Mouse (Mus musculus) T-helper 2 cell (primary cell): ENCODE data around the gene Limch1.

ENCODE experiments used
- in situ Hi-C: fragments of 300-600 bp; cut with MboI, MseI; formaldehyde crosslinking; loops from one replicate; pipeline ENCODE4 v1.15.1; 2025; ENCODE audit warnings: high pct_unique_total_duplicates

Gene Limch1

GRCm38 (mm10) chr5:66968059-66968833, 222.6 kb downstream of the Limch1 start:
- in situ Hi-C loops, result no loop called here

GRCm38 (mm10) chr5:66968925-66969711, 223.5 kb downstream of the Limch1 start:
- in situ Hi-C loops, result no loop called here

- in situ Hi-C loops, result no loop called here
These were observed 230.0 kb downstream of the Limch1 start for GRCm38 (mm10) chr5:66975621-66976020.

GRCm38 (mm10) chr5:66979332-66980218, 233.9 kb downstream of the Limch1 start:
- in situ Hi-C loops, result no loop called here

GRCm38 (mm10) chr5:66980862-66981261, 235.2 kb downstream of the Limch1 start:
- in situ Hi-C loops, result no loop called here

GRCm38 (mm10) chr5:66983104-66983503, 237.5 kb downstream of the Limch1 start:
- in situ Hi-C loops, result no loop called here

- in situ Hi-C loops, result no loop called here
These were observed 243.3 kb downstream of the Limch1 start for GRCm38 (mm10) chr5:66988926-66989325.

GRCm38 (mm10) chr5:66989531-66989930, 243.9 kb downstream of the Limch1 start:
- in situ Hi-C loops, result no loop called here

GRCm38 (mm10) chr5:66992401-66992800, 246.8 kb downstream of the Limch1 start:
- in situ Hi-C loops, result no loop called here

GRCm38 (mm10) chr5:66993076-66993475, 247.4 kb downstream of the Limch1 start:
- in situ Hi-C loops, result no loop called here

- in situ Hi-C loops, result no loop called here
These were observed 250.5 kb downstream of the Limch1 start for GRCm38 (mm10) chr5:66996124-66996523.

GRCm38 (mm10) chr5:66996886-66997599, 251.4 kb downstream of the Limch1 start:
- in situ Hi-C loops, result no loop called here

- in situ Hi-C loops, result no loop called here
These were observed 251.9 kb downstream of the Limch1 start for GRCm38 (mm10) chr5:66997600-66997930.

GRCm38 (mm10) chr5:66998341-66998740, 252.7 kb downstream of the Limch1 start:
- in situ Hi-C loops, result no loop called here

GRCm38 (mm10) chr5:67002346-67002745, 256.7 kb downstream of the Limch1 start:
- in situ Hi-C loops, result no loop called here

- in situ Hi-C loops, result loop anchor here (5.0 kb wide), 1 partner anchor 302 kb away; no protein-coding TSS in a partner anchor
These were observed 259.0 kb downstream of the Limch1 start for GRCm38 (mm10) chr5:67004619-67005018.

- in situ Hi-C loops, result no loop called here
These were observed 265.6 kb downstream of the Limch1 start for GRCm38 (mm10) chr5:67011043-67011870.

GRCm38 (mm10) chr5:67011985-67012384, 266.4 kb downstream of the Limch1 start:
- in situ Hi-C loops, result no loop called here

- in situ Hi-C loops, result no loop called here
These were observed 268.3 kb downstream of the Limch1 start for GRCm38 (mm10) chr5:67013926-67014325.

- in situ Hi-C loops, result no loop called here
These were observed 270.8 kb downstream of the Limch1 start for GRCm38 (mm10) chr5:67016450-67016849.
